Comparison of ENCODE assay signal across 13 mouse cellular contexts in the genomic region with DNA sequence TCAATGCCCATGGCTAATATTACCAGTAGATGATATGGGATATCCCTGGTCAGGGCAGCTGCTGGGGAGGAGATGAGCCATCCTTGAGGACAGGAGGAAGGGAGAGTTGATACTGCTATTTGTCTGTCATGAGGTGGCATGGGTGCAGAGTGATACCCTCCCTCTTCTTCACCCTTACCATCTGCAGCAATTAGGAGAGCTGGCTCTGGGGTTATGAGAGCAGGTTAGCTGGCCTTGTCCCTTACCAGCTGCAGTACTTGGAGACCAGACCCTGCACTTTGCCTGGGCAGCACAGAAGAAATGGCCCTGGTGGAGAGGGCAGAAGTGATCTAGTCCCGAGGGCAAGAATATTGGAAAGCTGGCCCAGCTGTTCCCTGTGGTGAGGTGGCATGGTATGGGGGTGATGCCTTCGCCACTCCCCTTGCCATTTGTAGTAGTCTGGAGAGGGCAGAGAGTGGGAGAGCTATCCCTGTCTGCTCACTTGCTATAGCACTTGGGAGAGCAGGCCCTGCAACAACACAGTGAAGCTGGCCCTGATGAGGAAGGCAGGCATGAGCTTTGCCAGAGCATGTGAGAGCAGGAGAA.
"Had no signal": no experiment of that assay in that cellular context is flagged by ENCODE, and none has a peak within 500 bp of the region (broad histone marks: within the 10 kb centered on the region; RNA-seq: fewer than 3 reads in every experiment).

No protein-coding gene starts in this region.

- H3K36me3 ChIP-seq: limb, embryonic 12.5 days; midbrain, embryonic 10.5 days; neural tube, embryonic 12.5 days had no signal

- H3K4me2 ChIP-seq: limb, embryonic 12.5 days; neural tube, embryonic 12.5 days had no signal

- H3K27me3 ChIP-seq: limb, embryonic 12.5 days; neural tube, embryonic 12.5 days had no signal

- H3K9ac ChIP-seq: limb, embryonic 12.5 days; neural tube, embryonic 12.5 days had no signal

- DNase-seq: kidney, adult 8-10 months; kidney, postnatal 14 days; lung, adult 2 months; lung, postnatal 4 days; thymus, postnatal 4 days had no signal

- H3K4me3 ChIP-seq: limb, embryonic 12.5 days; midbrain, embryonic 10.5 days; neural tube, embryonic 12.5 days had no signal

- ATAC-seq: inflammation-experienced regulatory T-cells, adult 6 months; intestine, postnatal 0 days; lung, postnatal 0 days; midbrain, embryonic 16.5 days had no signal

- H3K4me1 ChIP-seq: limb, embryonic 12.5 days; midbrain, embryonic 10.5 days; neural tube, embryonic 12.5 days had no signal

- H3K9me3 ChIP-seq: limb, embryonic 12.5 days; midbrain, embryonic 10.5 days; neural tube, embryonic 12.5 days had no signal

- H3K27ac ChIP-seq: limb, embryonic 12.5 days; midbrain, embryonic 10.5 days; neural tube, embryonic 12.5 days; stomach, postnatal 0 days had no signal
